In the genomic region with DNA sequence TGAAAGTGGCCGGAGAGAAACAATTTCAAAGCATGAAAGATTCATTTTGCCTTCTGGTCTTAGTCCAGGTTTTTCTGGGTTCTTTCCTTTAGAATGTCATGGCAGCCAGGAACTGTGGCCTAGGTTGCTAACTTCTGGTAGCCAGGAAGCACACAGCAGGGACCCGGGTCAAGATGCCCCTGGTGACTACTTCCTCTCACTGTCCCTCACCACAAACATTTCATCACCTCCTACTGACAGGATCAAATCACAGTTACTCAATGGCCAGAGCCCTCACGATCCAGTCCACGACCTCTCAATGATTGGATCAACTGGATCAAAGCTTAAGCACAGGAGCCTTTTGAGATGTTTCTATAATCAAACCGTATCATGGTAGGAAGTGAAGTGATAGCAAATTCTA, we compare ENCODE assay signal across 20 mouse cellular contexts.
DNase-seq lines count a peak whose midpoint lies in the region; ATAC-seq lines count a peak whose summit lies in the region.
"Had no signal": no experiment of that assay in that cellular context is flagged by ENCODE, and none has a peak within 500 bp of the region (broad histone marks: within the 10 kb centered on the region; RNA-seq: fewer than 3 reads in every experiment).

No protein-coding gene starts in this region.

- no peaks in the 10 kb centered on the region for H3K9me3 ChIP-seq in heart, embryonic 11.5 days (replicated peaks; ENCODE audit: control insufficient read depth, low read length)
- H3K9me3 ChIP-seq: embryonic facial prominence, embryonic 12.5 days; forebrain, embryonic 15.5 days; heart, embryonic 12.5 days; hindbrain, embryonic 10.5 days; hindbrain, embryonic 15.5 days had no signal

- peaks cover 2% of the 10 kb centered on the region; the same call in 1 of the 2 replicates for H3K36me3 ChIP-seq in heart, embryonic 11.5 days (ENCODE audit: control insufficient read depth, insufficient read depth, low read length)

- no peak overlapping the region for H3K27ac ChIP-seq in heart, embryonic 11.5 days (ENCODE audit: low read depth, low read length)
- H3K27ac ChIP-seq: embryonic facial prominence, embryonic 12.5 days; forebrain, embryonic 15.5 days; heart, adult 2 months; hindbrain, embryonic 10.5 days; hindbrain, embryonic 15.5 days had no signal

- no peaks in the 10 kb centered on the region for H3K4me1 ChIP-seq in heart, embryonic 11.5 days (ENCODE audit: control insufficient read depth, insufficient read depth, low read length)
- H3K4me1 ChIP-seq: embryonic facial prominence, embryonic 12.5 days; forebrain, embryonic 15.5 days; heart, embryonic 12.5 days; hindbrain, embryonic 10.5 days; hindbrain, embryonic 15.5 days had no signal

- H3K9ac ChIP-seq in heart, embryonic 11.5 days (ENCODE audit: low read depth, low read length) = no peak overlapping the region
- H3K9ac ChIP-seq: embryonic facial prominence, embryonic 12.5 days; forebrain, embryonic 15.5 days; heart, embryonic 12.5 days; hindbrain, embryonic 15.5 days had no signal

- peak; percentile 17 for DNase-seq in adrenal gland, adult 2 months
- no peak for DNase-seq in adrenal gland, postnatal 14 days
- peak; percentile 29 for DNase-seq in lung, postnatal 36 days
- DNase-seq in lung, postnatal 14 days = no peak
- DNase-seq in retina, postnatal 1 day = no peak
- DNase-seq in right cerebral cortex, postnatal 4 days = no peak
- DNase-seq: adrenal gland, postnatal 36 days; cerebellum, adult 11 months; cerebellum, adult 8-10 months; cerebellum, postnatal 14 days; heart, adult 2 months had no signal

- no peaks in the 10 kb centered on the region for H3K27me3 ChIP-seq in heart, embryonic 11.5 days (ENCODE audit: control insufficient read depth, insufficient read depth, low read length)
- H3K27me3 ChIP-seq: embryonic facial prominence, embryonic 12.5 days; forebrain, embryonic 15.5 days; heart, embryonic 12.5 days; hindbrain, embryonic 15.5 days; Patski had no signal

- H3K4me3 ChIP-seq in heart, embryonic 11.5 days (ENCODE audit: low read depth, low read length) = no peak overlapping the region
- H3K4me3 ChIP-seq: embryonic facial prominence, embryonic 12.5 days; forebrain, embryonic 15.5 days; heart, adult 2 months; heart, embryonic 12.5 days; hindbrain, embryonic 10.5 days; hindbrain, embryonic 15.5 days had no signal

- 63% methylated on average over 5 of the region's 5 CpGs for WGBS in heart, embryonic 11.5 days (ENCODE audit: insufficient replicate concordance)

- ATAC-seq in megakaryocyte, adult 5-6 weeks (ENCODE audit: poor library complexity, severe bottlenecking) = peak; percentile 99
- ATAC-seq in heart, embryonic 11.5 days (replicated peaks; ENCODE audit: insufficient number of reproducible peaks, low FRiP score, low TSS enrichment) = no peak
- ATAC-seq: activated CD4-positive, CD25-positive, alpha-beta regulatory T cell, adult 4 months; forebrain, embryonic 15.5 days; Patski had no signal

- H3K4me2 ChIP-seq in heart, embryonic 11.5 days = no peak overlapping the region
- H3K4me2 ChIP-seq: embryonic facial prominence, embryonic 12.5 days; forebrain, embryonic 15.5 days; heart, embryonic 12.5 days; hindbrain, embryonic 15.5 days had no signal

Comparison
In these comparisons a context has a peak if more than half of its experiments do, and no peak if none do; other contexts are left out.
1. DNase-seq: peak in adrenal gland, adult 2 months (single experiment) and lung, postnatal 36 days (single experiment); none in adrenal gland, postnatal 14 days (single experiment), lung, postnatal 14 days (single experiment), retina, postnatal 1 day (single experiment) and right cerebral cortex, postnatal 4 days (single experiment).